Mouse (Mus musculus): Measurements from ENCODE around the gene Olfr362. TPM values are rescaled to one million over a fixed set of nuclear protein-coding genes. Genes with fewer than 3 reads are reported as not detected.
"Not testable (repeated sequence)": the region's sequence is repeated elsewhere in the genome, so short reads cannot be mapped to it uniquely, and the experiment has no call there.

The Olfr362 gene
- total RNA-seq (2015) (not detected in 2 replicates), total RNA-seq (2017) (not detected in 2 replicates)

DNA sequence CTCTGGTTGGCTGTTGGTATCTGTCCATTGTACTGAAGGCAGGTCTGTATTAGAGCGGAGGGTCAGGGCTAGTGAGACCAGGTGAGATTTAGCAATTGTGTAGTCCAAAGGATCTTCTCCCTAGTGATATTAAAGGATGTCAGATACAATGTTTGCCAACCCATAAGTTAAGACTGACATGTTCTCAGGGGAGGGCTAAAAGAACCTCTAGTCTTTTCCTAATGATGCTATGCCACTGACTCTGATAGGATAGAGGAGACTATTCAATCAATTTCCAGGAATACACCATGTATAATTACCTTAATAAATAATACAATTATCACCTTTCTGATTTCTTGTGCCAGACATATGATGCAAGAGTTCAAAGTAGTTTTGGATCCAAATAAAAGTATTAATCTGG, at the start of gene Olfr362:
TSS of gene Olfr362 (minus strand) at position 101 of the 400 bp plus-strand sequence.
- no peak for ATAC-seq (replicated peaks; ENCODE audit: poor library complexity)

DNA sequence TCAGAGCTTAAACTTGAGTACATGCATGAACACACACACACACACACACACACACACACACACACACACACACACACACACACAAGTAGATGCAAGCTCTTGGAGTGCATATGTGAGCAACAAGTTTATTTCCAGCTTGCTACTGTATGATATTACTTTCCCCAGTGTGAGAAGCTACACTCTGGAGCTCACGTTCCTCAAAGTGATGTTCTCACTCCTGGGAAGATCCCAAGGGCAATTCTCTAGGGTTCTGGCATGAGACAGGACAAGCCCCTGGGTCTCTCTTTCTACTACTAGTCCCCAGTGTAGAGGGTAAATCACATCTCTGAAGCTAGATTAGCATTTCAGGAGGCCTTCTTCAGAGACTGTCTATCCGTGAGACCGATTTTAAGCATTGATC, 21.3 kb upstream of the Olfr362 start, which contains the start of gene Olfr364-ps1:
TSS of gene Olfr364-ps1 (plus strand) at position 301 of the 400 bp plus-strand sequence.
- no peak for ATAC-seq (replicated peaks; ENCODE audit: poor library complexity)

DNA sequence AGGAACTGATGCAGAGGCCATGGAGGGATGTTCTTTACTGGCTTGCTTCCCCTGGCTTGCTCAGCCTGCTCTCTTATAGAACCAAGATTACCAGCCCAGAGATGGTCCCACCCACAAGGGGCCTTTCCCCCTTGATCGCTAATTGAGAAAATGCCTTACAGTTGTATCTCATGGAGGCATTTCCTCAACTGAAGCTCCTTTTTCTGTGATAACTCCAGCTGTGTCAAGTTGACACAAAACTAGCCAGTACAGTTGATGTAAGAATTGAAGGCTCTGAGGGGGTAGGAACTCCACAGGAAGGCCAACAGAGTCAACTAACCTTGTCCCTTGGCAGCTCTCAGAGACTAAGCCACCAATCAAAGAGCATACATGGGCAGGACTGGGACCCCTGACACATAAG, 28.5 kb downstream of the Olfr362 start, which contains the start of gene Olfr361:
TSS of gene Olfr361 (minus strand) at position 101 of the 400 bp plus-strand sequence.
- not testable (repeated sequence) for ATAC-seq (replicated peaks; ENCODE audit: poor library complexity)

DNA sequence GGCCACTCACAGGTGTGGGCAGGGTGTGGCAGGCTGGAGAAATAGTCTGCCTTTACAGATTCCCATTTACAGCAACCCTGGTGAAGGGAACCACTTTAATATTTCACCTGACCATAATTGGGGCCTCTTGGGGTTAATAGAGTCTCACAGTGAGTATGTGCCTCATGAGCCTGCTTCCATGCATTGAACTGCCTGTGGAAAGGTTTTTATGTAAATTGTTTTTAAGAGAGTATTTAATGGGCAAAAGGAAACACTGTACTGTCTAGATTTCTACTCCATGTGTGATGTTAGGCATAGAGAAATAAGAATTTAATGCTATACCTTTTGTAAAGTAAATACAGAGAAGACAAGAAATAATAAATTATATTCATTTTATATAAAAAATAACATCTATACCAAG, 52.3 kb downstream of the Olfr362 start, which contains the start of gene Olfr360:
TSS of gene Olfr360 (plus strand) at position 301 of the 400 bp plus-strand sequence.
- ATAC-seq (replicated peaks; ENCODE audit: poor library complexity) = no peak

Other genes starting within 250 kb of the Olfr362 start
- not detected in 2 replicates for gene Olfr352, start 249.4 kb downstream of the Olfr362 start, total RNA-seq (2015)
- not detected in 2 replicates for gene Olfr352, start 249.4 kb downstream of the Olfr362 start, total RNA-seq (2017)
- gene Olfr353, start 225.0 kb downstream of the Olfr362 start, total RNA-seq (2015) = not detected in 2 replicates
- gene Olfr353, start 225.0 kb downstream of the Olfr362 start, total RNA-seq (2017) = not detected in 2 replicates
- 0.07 TPM in 1 of 2 replicates, not detected in the other for gene Olfr354, start 212.2 kb downstream of the Olfr362 start, total RNA-seq (2015)
- not detected in 2 replicates for gene Olfr354, start 212.2 kb downstream of the Olfr362 start, total RNA-seq (2017)
- gene Olfr355, start 189.0 kb downstream of the Olfr362 start, total RNA-seq (2015) = not detected in 2 replicates
- gene Olfr355, start 189.0 kb downstream of the Olfr362 start, total RNA-seq (2017) = not detected in 2 replicates
- not detected in 2 replicates for gene Olfr356, start 180.8 kb downstream of the Olfr362 start, total RNA-seq (2015)
- gene Olfr356, start 180.8 kb downstream of the Olfr362 start, total RNA-seq (2017) = not detected in 2 replicates
- gene Olfr357, start 124.1 kb downstream of the Olfr362 start, total RNA-seq (2015) = not detected in 2 replicates
- not detected in 2 replicates for gene Olfr357, start 124.1 kb downstream of the Olfr362 start, total RNA-seq (2017)
- gene Olfr358, start 108.6 kb downstream of the Olfr362 start, total RNA-seq (2015) = not detected in 2 replicates
- not detected in 2 replicates for gene Olfr358, start 108.6 kb downstream of the Olfr362 start, total RNA-seq (2017)
- not detected in 2 replicates for gene Olfr360, start 52.2 kb downstream of the Olfr362 start, total RNA-seq (2015)
- not detected in 2 replicates for gene Olfr360, start 52.2 kb downstream of the Olfr362 start, total RNA-seq (2017)
- gene Olfr361, start 28.6 kb downstream of the Olfr362 start, total RNA-seq (2015) = not detected in 2 replicates
- gene Olfr361, start 28.6 kb downstream of the Olfr362 start, total RNA-seq (2017) = not detected in 2 replicates
- gene Olfr364-ps1, start 21.4 kb upstream of the Olfr362 start, total RNA-seq (2015) = not detected in 2 replicates
- not detected in 2 replicates for gene Olfr364-ps1, start 21.4 kb upstream of the Olfr362 start, total RNA-seq (2017)
- 0.05 TPM in 1 of 2 replicates, not detected in the other for gene Olfr365, start 70.3 kb upstream of the Olfr362 start, total RNA-seq (2015)
- gene Olfr365, start 70.3 kb upstream of the Olfr362 start, total RNA-seq (2017) = not detected in 2 replicates
- not detected in 2 replicates for gene Olfr366, start 93.7 kb upstream of the Olfr362 start, total RNA-seq (2015)
- not detected in 2 replicates for gene Olfr366, start 93.7 kb upstream of the Olfr362 start, total RNA-seq (2017)
- gene Olfr368, start 208.6 kb upstream of the Olfr362 start, total RNA-seq (2015) = not detected in 2 replicates
- gene Olfr368, start 208.6 kb upstream of the Olfr362 start, total RNA-seq (2017) = not detected in 2 replicates
- 27.3 TPM in 2 replicates for gene Pdcl, start 241.4 kb upstream of the Olfr362 start, total RNA-seq (2015)
- gene Pdcl, start 241.4 kb upstream of the Olfr362 start, total RNA-seq (2017) = 56.1 and 98.5 TPM in 2 replicates